Mouse (Mus musculus) Muller cell, postnatal 12 days (primary cell): ENCODE results near the gene Zfp119b.

Experiments used
- DNase-seq: peaks from one replicate; pipeline ENCODE4 v3.0.0-alpha.2; 2015; ENCODE audit errors: inconsistent ontology term

Gene Zfp119b

GRCm38 (mm10) chr17:55949400-55949799 is at the start of gene Zfp119b:
Gene Zfp119b, minus strand, starts transcription at chr17:55949500.
- no peak for DNase-seq

GRCm38 (mm10) chr17:55996007-55996406 is 46.7 kb upstream of the Zfp119b start:
- DNase-seq, result no peak

GRCm38 (mm10) chr17:55990278-55990898 is 41.1 kb upstream of the Zfp119b start:
- no peak for DNase-seq

- peak; percentile 69 for DNase-seq
Observed at GRCm38 (mm10) chr17:55986030-55986961, 37.0 kb upstream of the Zfp119b start, which contains the start of gene Fsd1. Gene Fsd1, plus strand, starts transcription at chr17:55986509.

GRCm38 (mm10) chr17:55977301-55977700 is 28.0 kb upstream of the Zfp119b start:
- no peak for DNase-seq

- peak; percentile 62 for DNase-seq
Observed at GRCm38 (mm10) chr17:55976255-55976862, 27.1 kb upstream of the Zfp119b start.

- no peak for DNase-seq
Observed at GRCm38 (mm10) chr17:55971453-55971852, 22.2 kb upstream of the Zfp119b start.

- peak; percentile 43 for DNase-seq
Observed at GRCm38 (mm10) chr17:55969966-55970891, 20.9 kb upstream of the Zfp119b start, which contains the start of gene Shd. Gene Shd, plus strand, starts transcription at chr17:55970467.

GRCm38 (mm10) chr17:55969560-55969959 is 20.3 kb upstream of the Zfp119b start:
- no peak for DNase-seq

GRCm38 (mm10) chr17:55968210-55968609 is 18.9 kb upstream of the Zfp119b start:
- no peak for DNase-seq

- no peak for DNase-seq
Observed at GRCm38 (mm10) chr17:55967186-55967585, 17.9 kb upstream of the Zfp119b start.

- no peak for DNase-seq
Observed at GRCm38 (mm10) chr17:55964996-55965395, 15.7 kb upstream of the Zfp119b start.

GRCm38 (mm10) chr17:55964496-55964895 is 15.2 kb upstream of the Zfp119b start:
- no peak for DNase-seq

- no peak for DNase-seq
Observed at GRCm38 (mm10) chr17:55963171-55963570, 13.9 kb upstream of the Zfp119b start.

GRCm38 (mm10) chr17:55961631-55962030 is 12.3 kb upstream of the Zfp119b start:
- DNase-seq, result no peak

GRCm38 (mm10) chr17:55960791-55961190 is 11.5 kb upstream of the Zfp119b start:
- DNase-seq, result no peak

- DNase-seq, result no peak
Observed at GRCm38 (mm10) chr17:55959946-55960740, 10.8 kb upstream of the Zfp119b start.

GRCm38 (mm10) chr17:55958918-55959728 is 9.8 kb upstream of the Zfp119b start, which contains the start of gene Yju2:
Gene Yju2, plus strand, starts transcription at chr17:55959099.
- DNase-seq, result peak; percentile 98

- no peak for DNase-seq
Observed at GRCm38 (mm10) chr17:55958584-55958886, 9.2 kb upstream of the Zfp119b start.
